ENCODE assay signal across 9 mouse cellular contexts in the genomic region with DNA sequence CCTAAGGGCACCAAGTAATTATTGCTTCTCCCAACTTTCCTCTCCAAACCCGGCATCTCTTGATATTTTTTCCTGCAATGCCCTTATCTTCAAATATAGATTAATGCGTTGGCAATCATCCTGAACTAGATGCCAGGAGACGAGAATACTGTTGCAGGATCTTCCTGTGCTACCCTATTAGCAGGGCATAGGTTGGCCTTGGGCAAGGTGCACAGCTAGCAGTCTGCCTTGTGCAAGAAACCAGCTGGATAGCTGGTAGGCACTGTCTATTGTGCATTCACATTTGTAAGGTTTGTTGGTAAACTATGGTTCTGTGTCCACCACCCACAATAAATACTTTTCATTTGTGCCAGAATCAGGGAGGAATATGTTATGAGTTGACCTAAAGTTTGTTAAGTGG. TPM values are rescaled to one million over a fixed set of nuclear protein-coding genes. Genes with fewer than 3 reads are reported as not detected.
DNase-seq lines count a peak whose midpoint lies in the region; ATAC-seq and TF ChIP-seq lines count a peak whose summit lies in the region.
"Had no signal": no experiment of that assay in that cellular context is flagged by ENCODE, and none has a peak within 500 bp of the region (broad histone marks: within the 10 kb centered on the region; RNA-seq: fewer than 3 reads in every experiment).

No protein-coding gene starts in this region.

- H3K4me3 ChIP-seq in intestine, embryonic 14.5 days (ENCODE audit: low read depth, low read length) = no peak overlapping the region
- H3K4me3 ChIP-seq in intestine, postnatal 0 days (ENCODE audit: low read depth, low read length) = no peak overlapping the region
- H3K4me3 ChIP-seq in stomach, embryonic 15.5 days (replicated peaks) = 0 out of 2 replicates have a peak overlapping the region, but pooled peaks have one; percentile 65
- H3K4me3 ChIP-seq in stomach, postnatal 0 days (ENCODE audit: low read depth, low read length) = no peak overlapping the region; the same call in 1 of the 2 replicates
- H3K4me3 ChIP-seq in kidney, embryonic 15.5 days (replicated peaks) = peak overlapping the region; percentile 83

- no peak overlapping the region for H3K27ac ChIP-seq in intestine, embryonic 14.5 days (ENCODE audit: low read depth)
- no peak overlapping the region for H3K27ac ChIP-seq in intestine, postnatal 0 days (ENCODE audit: low read depth, low read length)
- no peak overlapping the region for H3K27ac ChIP-seq in stomach, embryonic 15.5 days
- H3K27ac ChIP-seq in stomach, postnatal 0 days (replicated peaks) = no peak overlapping the region
- no peak overlapping the region for H3K27ac ChIP-seq in kidney, embryonic 15.5 days
- H3K27ac ChIP-seq: macrophage had no signal

- no peak for TF ChIP-seq CTCF in intestine, postnatal 0 days (IDR thresholded peaks at IDR 0.05; ENCODE audit: low read depth)
- TF ChIP-seq CTCF in stomach, postnatal 0 days (IDR thresholded peaks at IDR 0.05; ENCODE audit: low read depth) = no peak

- H3K27me3 ChIP-seq in intestine, embryonic 14.5 days (replicated peaks; ENCODE audit: control insufficient read depth, insufficient read depth, low read length) = peaks cover 22% of the 10 kb centered on the region
- H3K27me3 ChIP-seq in intestine, postnatal 0 days (replicated peaks; ENCODE audit: control insufficient read depth, insufficient read depth, low read length) = peaks cover 12% of the 10 kb centered on the region
- H3K27me3 ChIP-seq in stomach, embryonic 15.5 days (replicated peaks) = peaks cover 19% of the 10 kb centered on the region
- no peaks in the 10 kb centered on the region for H3K27me3 ChIP-seq in stomach, postnatal 0 days (ENCODE audit: control insufficient read depth, insufficient read depth, low read length)
- H3K27me3 ChIP-seq in kidney, embryonic 15.5 days = peaks cover 43% of the 10 kb centered on the region

- peaks cover 16% of the 10 kb centered on the region for H3K4me1 ChIP-seq in intestine, embryonic 14.5 days (replicated peaks; ENCODE audit: control insufficient read depth, insufficient read depth, low read length)
- no peaks in the 10 kb centered on the region for H3K4me1 ChIP-seq in intestine, postnatal 0 days (replicated peaks; ENCODE audit: control insufficient read depth, insufficient read depth, low read length)
- peaks cover 6% of the 10 kb centered on the region; the same call in 1 of the 2 replicates for H3K4me1 ChIP-seq in stomach, embryonic 15.5 days
- no peaks in the 10 kb centered on the region for H3K4me1 ChIP-seq in stomach, postnatal 0 days (replicated peaks; ENCODE audit: control insufficient read depth, insufficient read depth)
- peaks cover 63% of the 10 kb centered on the region for H3K4me1 ChIP-seq in kidney, embryonic 15.5 days

- TF ChIP-seq EP300 in stomach, postnatal 0 days (optimal IDR thresholded peaks at IDR 0.05) = no peak

- H3K9ac ChIP-seq in intestine, embryonic 14.5 days (ENCODE audit: low read length) = no peak overlapping the region
- no peak overlapping the region for H3K9ac ChIP-seq in intestine, postnatal 0 days (ENCODE audit: low read depth, low read length)
- no peak overlapping the region for H3K9ac ChIP-seq in stomach, embryonic 15.5 days
- no peak overlapping the region for H3K9ac ChIP-seq in stomach, postnatal 0 days (ENCODE audit: low read length)
- H3K9ac ChIP-seq in kidney, embryonic 15.5 days = peak overlapping the region; percentile 75; the same call in 1 of the 2 replicates

- DNase-seq in intestine, embryonic 14.5 days (ENCODE audit: low spot score) = peak; percentile 49
- no peak for DNase-seq in stomach, postnatal 0 days (ENCODE audit: low spot score)
- no peak for DNase-seq in embryo, embryonic 10 days (ENCODE audit: low spot score)

- H3K36me3 ChIP-seq in intestine, embryonic 14.5 days (ENCODE audit: control insufficient read depth, insufficient read depth, low read length) = no peaks in the 10 kb centered on the region
- H3K36me3 ChIP-seq in intestine, postnatal 0 days (ENCODE audit: control insufficient read depth, insufficient read depth) = no peaks in the 10 kb centered on the region
- H3K36me3 ChIP-seq in stomach, embryonic 15.5 days = no peaks in the 10 kb centered on the region
- H3K36me3 ChIP-seq in stomach, postnatal 0 days (ENCODE audit: control insufficient read depth, insufficient read depth, low read length) = no peaks in the 10 kb centered on the region
- H3K36me3 ChIP-seq in kidney, embryonic 15.5 days = no peaks in the 10 kb centered on the region

- peak overlapping the region; percentile 96; the same call in 1 of the 2 replicates for H3K4me2 ChIP-seq in intestine, embryonic 14.5 days (ENCODE audit: low read length)
- no peak overlapping the region for H3K4me2 ChIP-seq in intestine, postnatal 0 days (replicated peaks; ENCODE audit: low read depth)
- peak overlapping the region; percentile 98; the same call in 1 of the 2 replicates for H3K4me2 ChIP-seq in stomach, embryonic 15.5 days
- no peak overlapping the region for H3K4me2 ChIP-seq in stomach, postnatal 0 days (replicated peaks; ENCODE audit: low read depth)
- peak overlapping the region; percentile 97 for H3K4me2 ChIP-seq in kidney, embryonic 15.5 days

- H3K9me3 ChIP-seq in intestine, embryonic 14.5 days (ENCODE audit: control insufficient read depth, low read length) = no peaks in the 10 kb centered on the region
- no peaks in the 10 kb centered on the region for H3K9me3 ChIP-seq in intestine, postnatal 0 days (ENCODE audit: control insufficient read depth)
- no peaks in the 10 kb centered on the region for H3K9me3 ChIP-seq in stomach, embryonic 15.5 days
- H3K9me3 ChIP-seq in stomach, postnatal 0 days (ENCODE audit: control insufficient read depth, low read length) = no peaks in the 10 kb centered on the region
- H3K9me3 ChIP-seq in kidney, embryonic 15.5 days (replicated peaks) = no peaks in the 10 kb centered on the region

- ATAC-seq in intestine, embryonic 14.5 days (replicated peaks; ENCODE audit: low FRiP score, low TSS enrichment, low read depth) = no peak
- no peak for ATAC-seq in intestine, postnatal 0 days
- no peak for ATAC-seq in stomach, embryonic 15.5 days (ENCODE audit: insufficient read depth, low FRiP score, low read depth)
- no peak for ATAC-seq in stomach, postnatal 0 days (ENCODE audit: low FRiP score, low TSS enrichment)
- no peak for ATAC-seq in kidney, embryonic 15.5 days (replicated peaks; ENCODE audit: low FRiP score)
- no peak for ATAC-seq in cerebellum, adult (ENCODE audit: insufficient number of reproducible peaks, low FRiP score, low TSS enrichment)
- ATAC-seq: inflammation-experienced regulatory T-cells, adult 6 months had no signal

- 67% methylated on average over 3 of the region's 3 CpGs for WGBS in intestine, embryonic 14.5 days
- 57% methylated on average over 3 of the region's 3 CpGs for WGBS in intestine, postnatal 0 days
- WGBS in stomach, embryonic 15.5 days = 62% methylated on average over 3 of the region's 3 CpGs
- 64% methylated on average over 3 of the region's 3 CpGs for WGBS in stomach, postnatal 0 days
- WGBS in kidney, embryonic 15.5 days = 60% methylated on average over 3 of the region's 3 CpGs

RNA-seq across cellular contexts. Expression of a gene that starts 1.0 kb away (rescaled TPM):
- polyA plus RNA-seq in intestine, embryonic 14.5 days (2014; fragmentation: Nextera tagmentation; extraction: Ambion mirVana) = 0.52 and 0.72 TPM in 2 replicates
- polyA plus RNA-seq in intestine, postnatal 0 days (2015; fragmentation: Nextera tagmentation; extraction: Ambion mirVana) = 0.20 and 0.27 TPM in 2 replicates
- 0.64 and 0.86 TPM in 2 replicates for polyA plus RNA-seq in stomach, embryonic 15.5 days (2015; fragmentation: Nextera tagmentation; extraction: Ambion mirVana)
- polyA plus RNA-seq in stomach, postnatal 0 days (2015; fragmentation: Nextera tagmentation; extraction: Ambion mirVana) = 0.59 and 0.61 TPM in 2 replicates
- polyA plus RNA-seq in kidney, embryonic 15.5 days (2015; fragmentation: Nextera tagmentation; extraction: Ambion mirVana) = 4.9 TPM in 2 replicates
- polyA plus RNA-seq: inflammation-experienced regulatory T-cells, adult 6 months; macrophage had no signal

Comparison
In these comparisons a context has a peak if more than half of its experiments do, and no peak if none do; other contexts are left out.
1. H3K4me2 ChIP-seq: peak in intestine, embryonic 14.5 days (single experiment), stomach, embryonic 15.5 days (single experiment) and kidney, embryonic 15.5 days (single experiment); none in intestine, postnatal 0 days (single experiment) and stomach, postnatal 0 days (single experiment).
2. H3K4me3 ChIP-seq: peak in stomach, embryonic 15.5 days (single experiment) and kidney, embryonic 15.5 days (single experiment); none in intestine, embryonic 14.5 days (single experiment), intestine, postnatal 0 days (single experiment) and stomach, postnatal 0 days (single experiment).